Mouse (Mus musculus) ovary, postnatal 10 days (tissue): Measurements from ENCODE around the gene Tsen54.
A peak's percentile ranks its signal among the peaks of the same experiment; 100 is the strongest.

Experiments
- DNase-seq: peaks from one replicate; pipeline ENCODE4 v3.0.0; 2022; ENCODE audit warnings: low spot score

Gene Tsen54

GRCm38 (mm10) chr11:115859143-115859945 is 44.8 kb downstream of the Tsen54 start:
- DNase-seq = peak; percentile 90

- no peak for DNase-seq
These were observed 49.4 kb downstream of the Tsen54 start for GRCm38 (mm10) chr11:115863895-115864294.

- no peak for DNase-seq
These were observed 54.9 kb downstream of the Tsen54 start for GRCm38 (mm10) chr11:115869393-115869792.

- no peak for DNase-seq
These were observed 57.9 kb downstream of the Tsen54 start for GRCm38 (mm10) chr11:115872437-115872836.
